Mouse (Mus musculus): ENCODE results near the gene Psme2. TPM values are rescaled to one million over a fixed set of nuclear protein-coding genes. Genes with fewer than 3 reads are reported as not detected.

Gene Psme2
- total and polyA plus RNA-seq, 3 experiments = 467 to 757 (median 684) TPM

GRCm38 (mm10) chr14:55542268-55542667 is 48.6 kb downstream of the Psme2 start:
- H3K4me2 ChIP-seq (ENCODE audit: insufficient read depth, low read depth, poor library complexity, severe bottlenecking) = peak overlapping the region; percentile 92
- peak; percentile 63 for DNase-seq (ENCODE audit: extremely low read depth)
- dilution Hi-C loops (cut with MboI; ENCODE audit: extremely low pct_ligation_motif_present, extremely low pct_unique_long_range_greater_than_20kb, low sequenced_read_pairs) = no loop called here
- peaks cover 52 to 60% of the 10 kb centered on the region in 2 experiments for H3K36me3 ChIP-seq (replicated peaks in 1 of 2; ENCODE audit: control insufficient read depth in 1 of 2, insufficient read depth in 1 of 2, low read length in 1 of 2)
- peak overlapping the region; percentile 97 for H3K9ac ChIP-seq (ENCODE audit: insufficient read depth, low read depth)
- peaks cover 22% of the 10 kb centered on the region for H3K79me2 ChIP-seq (replicated peaks; ENCODE audit: control insufficient read depth, extremely low read depth, insufficient read depth, poor library complexity, severe bottlenecking)
- peak; percentile 94 for TF ChIP-seq BHLHE40 (IDR thresholded peaks at IDR 0.05; ENCODE audit: low read depth, low read length)
- peak; percentile 76 for TF ChIP-seq IRF4 (IDR thresholded peaks at IDR 0.05; ENCODE audit: low read depth, low read length)
- peak; percentile 62; the same call in 1 of the 2 replicates for TF ChIP-seq MAX (IDR thresholded peaks at IDR 0.05; ENCODE audit: low read length)
- TF ChIP-seq ETS1 (conservative IDR thresholded peaks at IDR 0.05; ENCODE audit: low read depth, low read length) = peak; percentile 56; the same call in 1 of the 2 replicates
- no peak for TF ChIP-seq RAD21 (IDR thresholded peaks at IDR 0.05; ENCODE audit: low read depth, low read length)
- TF ChIP-seq NRF1 (IDR thresholded peaks at IDR 0.05; ENCODE audit: low read depth, low read length) = 0 out of 2 replicates have a peak, but pooled peaks have one; percentile 33
- no peak for TF ChIP-seq GABPA (IDR thresholded peaks at IDR 0.05; ENCODE audit: insufficient replicate concordance, low read depth, low read length)
- no peak for TF ChIP-seq EP300 (IDR thresholded peaks at IDR 0.05; ENCODE audit: low read length)
- peak; percentile 57; the same call in 1 of the 2 replicates for TF ChIP-seq MYC (IDR thresholded peaks at IDR 0.05; ENCODE audit: low read depth, low read length)
- no peak for TF ChIP-seq NELFE (IDR thresholded peaks at IDR 0.05; ENCODE audit: low read depth, low read length)
- TF ChIP-seq MAZ (IDR thresholded peaks at IDR 0.05; ENCODE audit: low read depth, low read length) = no peak
- no peak for TF ChIP-seq HCFC1 (IDR thresholded peaks at IDR 0.05; ENCODE audit: low read depth, low read length)
- TF ChIP-seq PAX5 (IDR thresholded peaks at IDR 0.05; ENCODE audit: low read length) = no peak
- no peak for TF ChIP-seq MEF2A (IDR thresholded peaks at IDR 0.05; ENCODE audit: borderline replicate concordance, low read depth, low read length)
- peak; percentile 76 for TF ChIP-seq MXI1 (IDR thresholded peaks at IDR 0.05; ENCODE audit: low read depth, low read length)
- TF ChIP-seq CHD2 (IDR thresholded peaks at IDR 0.05; ENCODE audit: low read length) = no peak
- no peak for TF ChIP-seq KAT2A (IDR thresholded peaks at IDR 0.05; ENCODE audit: insufficient replicate concordance, low read length)
- peak; percentile 42; the same call in 1 of the 2 replicates for TF ChIP-seq POLR2AphosphoS2 (IDR thresholded peaks at IDR 0.05; ENCODE audit: low read depth, low read length)
- in situ Hi-C loops (cut with MboI; ENCODE audit: low pct_ligation_motif_present, low pct_unique_long_range_greater_than_20kb, low sequenced_read_pairs) = no loop called here
- no peaks in the 10 kb centered on the region for H3K9me3 ChIP-seq (replicated peaks; ENCODE audit: low read length)
- no peaks in the 10 kb centered on the region for H3K27me3 ChIP-seq (replicated peaks)
- peak overlapping the region; percentile 38; the same call in 1 of the 2 replicates for H3K27ac ChIP-seq (ENCODE audit: insufficient read depth, low read depth)
- peaks cover 13 to 54% of the 10 kb centered on the region in 2 experiments for H3K4me1 ChIP-seq (ENCODE audit: control insufficient read depth in 1 of 2, insufficient read depth in 2 of 2)
- H3K4me3 ChIP-seq (replicated peaks in 1 of 3; ENCODE audit: low read depth in 2 of 3, low read length in 2 of 3, poor library complexity in 1 of 3) = peak overlapping the region; percentile 83 to 93 (median 87)

- peak; percentile 81 for DNase-seq (ENCODE audit: extremely low read depth)
- peaks cover 40 to 46% of the 10 kb centered on the region in 2 experiments for H3K36me3 ChIP-seq (replicated peaks in 1 of 2; ENCODE audit: control insufficient read depth in 1 of 2, insufficient read depth in 1 of 2, low read length in 1 of 2)
- peak overlapping the region; percentile 92; the same call in 1 of the 2 replicates for H3K4me2 ChIP-seq (ENCODE audit: insufficient read depth, low read depth, poor library complexity, severe bottlenecking)
- in situ Hi-C loops (cut with MboI; ENCODE audit: low pct_ligation_motif_present, low pct_unique_long_range_greater_than_20kb, low sequenced_read_pairs) (no loop called here), dilution Hi-C loops (cut with MboI; ENCODE audit: extremely low pct_ligation_motif_present, extremely low pct_unique_long_range_greater_than_20kb, low sequenced_read_pairs) (no loop called here)
- peak overlapping the region; percentile 77 for H3K27ac ChIP-seq (ENCODE audit: insufficient read depth, low read depth)
- H3K9ac ChIP-seq (ENCODE audit: insufficient read depth, low read depth) = peak overlapping the region; percentile 97
- TF ChIP-seq UBTF (IDR thresholded peaks at IDR 0.05; ENCODE audit: low read depth, low read length) (0 out of 2 replicates have a peak, but pooled peaks have one; percentile 29), BHLHE40 (IDR thresholded peaks at IDR 0.05; ENCODE audit: low read depth, low read length) (peak; percentile 39; the same call in 1 of the 2 replicates), SIN3A (IDR thresholded peaks at IDR 0.05; ENCODE audit: low read length) (peak; percentile 90; the same call in 1 of the 2 replicates), NRF1 (IDR thresholded peaks at IDR 0.05; ENCODE audit: low read depth, low read length) (no peak), MAZ (IDR thresholded peaks at IDR 0.05; ENCODE audit: low read depth, low read length) (peak; percentile 73; the same call in 1 of the 2 replicates), ELF1 (IDR thresholded peaks at IDR 0.05; ENCODE audit: low read depth, low read length) (no peak), CHD2 (IDR thresholded peaks at IDR 0.05; ENCODE audit: low read length) (peak; percentile 54; the same call in 1 of the 2 replicates), IRF4 (IDR thresholded peaks at IDR 0.05; ENCODE audit: low read depth, low read length) (peak; percentile 33; the same call in 1 of the 2 replicates)
- H3K4me1 ChIP-seq (ENCODE audit: control insufficient read depth in 1 of 2, insufficient read depth in 2 of 2) = peaks cover 15 to 50% of the 10 kb centered on the region in 2 experiments
- H3K9me3 ChIP-seq (replicated peaks; ENCODE audit: low read length) = no peaks in the 10 kb centered on the region
- no peaks in the 10 kb centered on the region for H3K27me3 ChIP-seq (replicated peaks)
- H3K79me2 ChIP-seq (replicated peaks; ENCODE audit: control insufficient read depth, extremely low read depth, insufficient read depth, poor library complexity, severe bottlenecking) = peaks cover 22% of the 10 kb centered on the region
- H3K4me3 ChIP-seq (replicated peaks in 1 of 3; ENCODE audit: low read depth in 2 of 3, low read length in 2 of 3, poor library complexity in 1 of 3) = peak overlapping the region; percentile 83 to 93 (median 87)
Measured at GRCm38 (mm10) chr14:55540787-55541321, 50.1 kb downstream of the Psme2 start.
